Mouse (Mus musculus) gastrocnemius, postnatal 10 days (tissue): ENCODE data around the gene Ntm. TPM values are rescaled to one million over a fixed set of nuclear protein-coding genes. Genes with fewer than 3 reads are reported as not detected.

Experiments
- DNase-seq: peaks from one replicate; pipeline ENCODE4 v3.0.0; 2021; ENCODE audit warnings: mixed read lengths
- total RNA-seq, 2 experiments: library from RNA; stranded (reverse); gene quantifications; 2 replicates each; pipeline ENCODE4 v1.2.3; 2021

The Ntm gene
- total RNA-seq, 2 experiments from 2014 or later: 4.7 to 5.4 TPM

DNA sequence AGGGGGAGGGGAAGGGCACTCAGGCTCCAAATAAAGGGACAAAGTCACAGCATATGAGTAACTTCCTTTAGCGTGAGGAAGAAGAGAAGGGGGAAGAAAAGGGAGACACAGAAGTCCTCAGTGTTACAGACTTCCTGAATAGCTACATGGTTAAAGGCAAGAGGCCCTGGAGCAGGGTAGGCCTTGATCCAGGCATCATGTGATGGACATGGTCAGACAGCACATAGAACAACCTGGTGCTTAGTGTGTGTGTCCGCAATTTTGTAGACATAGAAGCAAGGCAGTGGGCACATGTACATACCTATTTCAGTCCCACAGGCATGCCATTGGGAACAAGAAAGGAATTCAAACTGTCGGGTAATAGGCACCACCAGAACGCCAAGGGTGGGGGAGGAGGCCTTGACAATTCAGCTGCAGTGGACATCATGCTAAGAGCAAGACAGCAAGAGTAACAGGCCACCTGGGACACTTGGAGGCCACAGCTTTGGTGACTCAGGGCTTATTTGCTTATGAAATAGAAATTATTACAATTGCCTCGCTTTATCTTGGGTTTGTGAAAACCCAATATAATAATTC lies 832.1 kb downstream of the Ntm start:
- no peak for DNase-seq

DNA sequence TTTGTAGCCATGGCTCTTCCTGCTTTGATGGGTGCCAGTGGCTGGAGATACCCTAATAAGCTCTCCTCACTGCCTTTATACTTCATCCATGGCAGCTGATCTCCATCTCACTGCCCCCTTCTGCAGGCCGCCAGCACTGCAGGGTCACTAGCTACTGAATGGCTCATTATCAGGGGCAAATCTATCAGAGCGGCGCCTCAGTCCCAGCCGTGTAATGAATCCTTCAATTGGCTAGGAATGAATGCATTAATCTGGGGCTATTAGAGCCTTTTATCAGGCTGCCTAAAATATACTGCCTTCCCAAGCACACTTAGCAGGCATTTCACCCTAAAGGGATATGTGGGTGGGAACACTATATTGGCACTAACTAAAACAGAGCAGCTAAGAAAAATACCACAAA lies 832.6 kb downstream of the Ntm start:
- no peak for DNase-seq

DNA sequence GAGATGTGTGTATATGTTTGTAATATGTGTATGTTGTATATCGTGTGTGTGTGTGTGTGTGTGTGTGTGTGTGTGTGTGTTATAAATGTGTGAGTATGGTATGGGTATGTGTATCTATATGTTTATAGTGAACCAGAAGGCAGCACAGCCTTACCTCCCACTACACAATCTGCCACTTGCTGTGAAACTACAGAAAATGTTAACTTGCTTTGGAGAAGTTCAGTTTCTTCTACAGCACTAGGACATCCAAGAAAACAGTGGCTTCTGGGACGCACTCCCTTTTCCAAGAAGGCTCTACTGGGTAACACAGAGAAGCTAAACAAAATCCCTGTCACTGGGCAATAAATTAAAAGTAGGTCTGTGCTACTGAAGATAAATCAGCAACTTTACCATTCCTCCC lies 834.5 kb downstream of the Ntm start:
- DNase-seq: no peak

DNA sequence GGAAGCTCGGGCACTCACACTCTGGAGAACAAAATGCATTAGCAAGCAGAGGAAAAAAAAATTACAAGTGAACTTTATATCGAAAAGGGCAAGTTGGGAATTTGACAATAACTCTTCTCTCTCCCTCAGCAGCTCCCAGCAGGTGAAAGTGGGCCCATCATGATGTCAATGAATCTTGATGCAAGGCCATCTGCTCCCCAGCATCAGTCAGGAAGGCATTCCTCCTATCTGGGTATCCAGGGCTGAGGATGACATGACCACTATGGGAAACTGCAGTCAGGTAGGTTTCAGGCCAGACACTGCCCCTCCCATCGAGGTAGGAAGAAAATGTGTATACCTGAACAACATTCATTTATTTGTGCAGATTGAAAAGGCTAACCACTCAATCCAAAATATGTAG lies 838.5 kb downstream of the Ntm start:
- DNase-seq: no peak

DNA sequence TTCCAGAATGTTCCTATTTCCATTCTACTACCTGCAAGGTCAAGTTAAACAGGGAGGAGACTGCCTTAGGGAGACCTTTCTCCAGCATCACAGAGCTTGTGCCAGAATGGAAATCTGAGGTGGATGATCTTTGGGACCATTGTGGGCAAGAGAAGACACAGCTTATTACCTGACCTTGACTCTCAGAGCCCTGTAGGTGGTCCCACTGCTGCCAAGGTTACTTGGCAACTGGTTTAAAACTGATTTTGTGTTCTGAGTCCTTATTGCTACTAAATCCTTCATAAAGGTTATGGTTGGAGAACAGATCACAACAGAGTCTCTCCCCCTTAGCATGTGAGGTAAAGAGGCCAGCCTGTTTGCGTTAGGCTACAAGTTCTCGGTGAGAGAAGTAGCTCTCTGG lies 839.1 kb downstream of the Ntm start:
- DNase-seq: no peak

DNA sequence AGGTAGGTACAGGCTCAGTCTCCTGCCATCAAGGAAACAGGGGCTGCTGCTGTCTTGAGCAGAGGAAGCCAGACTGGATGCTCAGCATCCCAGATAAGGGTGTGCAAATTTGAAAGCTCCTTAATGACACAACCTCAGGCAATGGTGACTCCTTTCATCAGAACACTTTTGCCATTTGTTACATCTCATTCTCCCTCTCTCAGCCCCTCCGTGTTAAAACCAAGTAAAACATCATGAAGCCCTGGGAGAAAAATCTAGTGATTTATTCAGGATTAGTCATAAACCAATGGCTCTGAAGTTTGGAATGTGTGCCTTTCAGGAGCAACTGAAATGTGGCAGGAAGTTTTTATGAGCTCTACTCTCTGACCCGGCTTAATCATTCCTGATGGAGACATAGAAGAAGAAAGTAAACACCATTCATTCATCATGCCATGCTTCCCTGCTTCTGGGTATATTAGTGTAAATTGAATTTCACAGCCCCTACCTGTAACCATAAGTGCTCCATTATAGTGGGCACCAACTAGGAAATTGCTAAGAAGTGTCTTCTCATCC lies 845.3 kb downstream of the Ntm start:
- no peak for DNase-seq

DNA sequence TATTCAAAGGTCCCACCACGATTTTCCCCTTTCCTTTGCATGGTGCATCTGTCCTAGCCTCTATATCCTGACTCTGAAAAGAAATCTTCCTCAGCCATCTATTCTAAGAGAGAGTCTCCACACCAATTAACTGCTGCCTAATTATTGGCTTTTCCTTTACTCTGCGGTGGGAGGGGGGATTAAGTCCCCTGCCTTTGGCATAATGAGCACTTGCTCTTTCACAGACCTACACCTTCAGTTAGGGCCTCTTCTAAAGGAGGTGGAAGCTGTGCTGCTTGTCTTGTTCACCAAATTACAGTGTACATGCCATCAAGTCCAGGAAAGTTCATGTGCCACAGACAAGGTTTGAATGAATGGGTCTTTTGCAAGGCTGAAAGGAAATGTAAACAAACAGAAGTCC lies 847.6 kb downstream of the Ntm start:
- no peak for DNase-seq

DNA sequence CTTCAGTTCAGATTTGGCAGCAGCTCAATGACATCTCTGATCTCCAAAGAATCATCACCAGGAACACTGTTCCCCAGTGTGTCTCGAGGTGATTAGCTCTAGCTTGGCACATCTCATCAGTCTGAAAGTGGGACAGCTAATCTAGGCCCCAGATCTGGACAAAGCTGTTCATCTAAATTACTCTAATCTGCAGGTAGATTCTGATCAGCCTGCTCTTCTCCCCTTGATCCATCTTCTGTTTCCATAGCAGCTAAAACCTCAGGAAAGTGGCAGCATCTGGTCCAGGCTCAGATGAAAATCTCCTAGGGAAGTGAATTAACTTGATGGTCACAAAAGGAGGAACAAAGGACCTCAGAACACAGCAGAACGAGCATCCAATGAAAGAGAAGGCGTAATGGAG lies 856.2 kb downstream of the Ntm start:
- no peak for DNase-seq

DNA sequence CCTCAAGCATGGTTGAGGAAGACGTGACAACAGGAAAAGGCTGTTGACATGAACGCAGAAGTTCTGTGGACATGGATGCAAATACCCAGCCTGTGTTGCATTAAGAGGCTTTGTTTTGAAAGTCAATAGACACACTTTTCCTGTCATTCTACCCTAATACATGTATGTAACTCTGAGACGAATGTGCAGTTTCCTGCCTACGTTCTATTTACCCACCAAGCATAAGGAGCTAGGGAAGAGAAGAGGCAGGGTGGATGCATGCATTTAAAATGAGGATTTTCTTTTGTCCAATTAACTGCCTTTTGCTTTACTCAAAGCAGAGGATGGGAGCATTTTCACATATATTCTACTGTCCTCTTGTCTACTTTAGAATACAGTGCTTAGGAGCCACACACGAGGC lies 858.5 kb downstream of the Ntm start:
- no peak for DNase-seq

DNA sequence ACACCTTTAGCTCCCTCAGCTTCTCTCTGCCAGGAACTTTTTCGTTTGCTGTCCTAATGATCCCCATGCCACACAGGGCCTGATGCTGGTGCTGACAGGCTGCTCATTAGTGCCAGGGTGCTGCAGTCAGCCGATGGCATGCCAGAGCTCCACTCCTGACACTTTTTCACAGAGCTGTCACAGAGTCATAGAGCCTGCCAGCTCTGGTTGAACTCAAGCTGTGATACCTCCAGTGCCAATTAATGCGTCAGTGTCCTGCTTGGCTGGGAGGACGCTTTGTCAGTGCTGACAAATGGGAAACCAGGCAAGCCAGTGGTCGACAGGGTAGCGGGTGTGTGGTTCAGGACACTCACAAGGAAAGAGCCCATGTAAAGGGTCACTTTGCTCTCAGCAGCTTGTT lies 858.9 kb downstream of the Ntm start:
- no peak for DNase-seq

DNA sequence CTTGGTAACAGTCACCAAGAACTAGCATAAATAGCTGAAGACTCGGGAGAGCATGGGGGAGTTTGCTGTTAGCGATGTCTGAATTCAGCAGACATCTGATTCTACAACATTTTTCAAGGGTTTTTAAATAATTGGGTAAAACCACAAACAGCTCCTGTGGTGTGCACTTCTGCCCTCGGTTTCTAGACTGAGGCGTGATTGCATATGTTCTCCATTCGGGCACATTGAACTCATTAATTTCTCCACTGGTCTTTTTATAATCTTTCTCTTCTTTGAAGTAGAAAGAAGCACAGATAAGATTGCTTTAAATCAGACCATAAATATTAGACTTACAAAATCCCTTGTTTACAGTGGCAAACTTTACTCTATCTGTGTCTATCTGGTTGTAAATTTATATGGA lies 862.3 kb downstream of the Ntm start:
- DNase-seq: no peak

DNA sequence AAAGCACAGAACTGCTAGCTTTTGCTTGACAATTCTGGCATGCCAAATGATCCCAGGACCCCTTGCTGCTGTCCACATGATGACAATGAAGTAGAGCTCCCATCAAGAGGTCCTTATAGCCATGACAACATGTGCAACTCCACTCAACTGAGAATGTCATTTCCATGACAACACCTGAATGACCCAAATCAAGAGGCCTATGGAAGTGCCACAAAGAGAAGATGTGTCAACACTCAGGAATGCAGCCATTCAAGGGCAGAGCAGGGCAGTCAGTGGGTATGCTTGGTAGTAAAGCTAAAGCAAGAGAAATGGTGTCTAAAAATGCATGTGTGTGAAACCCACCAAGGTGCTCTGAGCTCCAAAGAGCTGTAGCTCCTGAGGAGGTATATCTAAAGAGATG lies 870.5 kb downstream of the Ntm start:
- no peak for DNase-seq

DNA sequence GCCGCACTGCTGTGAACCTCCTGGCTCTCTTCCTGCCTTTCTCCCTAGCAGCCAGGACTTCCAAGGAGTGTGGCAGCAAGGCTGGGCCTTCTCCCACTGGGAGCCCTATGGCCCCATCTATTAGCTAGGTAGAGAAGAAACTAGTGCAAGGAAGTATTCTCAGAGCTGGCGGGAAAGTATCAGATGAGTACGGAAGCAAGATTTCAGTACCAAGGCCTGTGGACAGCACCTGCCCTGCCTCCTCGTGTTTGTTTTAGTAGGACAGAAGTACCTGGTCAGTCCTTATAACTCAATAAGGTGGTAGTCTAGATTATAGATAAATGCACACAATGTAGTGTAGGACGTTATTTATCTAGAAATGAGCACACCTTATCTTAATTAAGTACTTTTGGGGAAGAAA lies 874.3 kb downstream of the Ntm start:
- DNase-seq: no peak

DNA sequence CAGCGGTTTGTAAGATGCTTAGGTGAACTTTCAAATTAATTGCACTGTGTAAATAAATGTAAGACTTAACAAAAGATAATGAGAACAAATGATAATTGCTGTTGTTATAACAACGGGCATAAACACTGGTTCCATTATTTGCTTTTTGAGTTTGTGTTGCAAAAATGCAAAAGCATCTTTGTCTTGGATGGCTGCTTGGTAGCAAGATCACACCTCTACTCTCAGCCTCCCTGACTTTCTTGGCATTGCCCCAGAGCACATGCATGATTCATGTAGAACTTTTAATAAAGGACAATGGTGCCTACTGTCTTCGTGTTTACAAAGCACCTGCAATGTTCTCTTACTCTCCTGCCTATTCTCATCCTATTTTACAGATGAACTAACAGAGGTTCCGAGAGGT lies 875.3 kb downstream of the Ntm start:
- DNase-seq: no peak

DNA sequence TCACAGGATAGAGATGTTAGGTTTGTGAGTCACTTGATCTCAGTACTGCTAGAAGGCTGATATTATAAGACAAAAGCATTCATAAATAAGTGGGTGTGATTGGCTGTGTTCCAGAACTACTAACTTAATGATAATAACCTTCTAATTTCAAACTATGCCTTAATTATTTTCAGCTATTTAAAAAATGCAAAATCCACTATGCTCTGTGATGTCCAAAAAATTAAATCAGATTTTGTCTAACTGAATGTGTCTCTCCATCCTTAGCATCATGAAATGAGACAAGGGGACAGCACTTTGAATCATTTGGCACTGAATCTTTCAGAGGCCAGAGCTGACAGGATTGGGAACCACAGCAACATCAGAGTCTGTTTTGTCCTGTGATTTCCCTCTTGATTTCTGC lies 875.8 kb downstream of the Ntm start:
- DNase-seq: no peak

DNA sequence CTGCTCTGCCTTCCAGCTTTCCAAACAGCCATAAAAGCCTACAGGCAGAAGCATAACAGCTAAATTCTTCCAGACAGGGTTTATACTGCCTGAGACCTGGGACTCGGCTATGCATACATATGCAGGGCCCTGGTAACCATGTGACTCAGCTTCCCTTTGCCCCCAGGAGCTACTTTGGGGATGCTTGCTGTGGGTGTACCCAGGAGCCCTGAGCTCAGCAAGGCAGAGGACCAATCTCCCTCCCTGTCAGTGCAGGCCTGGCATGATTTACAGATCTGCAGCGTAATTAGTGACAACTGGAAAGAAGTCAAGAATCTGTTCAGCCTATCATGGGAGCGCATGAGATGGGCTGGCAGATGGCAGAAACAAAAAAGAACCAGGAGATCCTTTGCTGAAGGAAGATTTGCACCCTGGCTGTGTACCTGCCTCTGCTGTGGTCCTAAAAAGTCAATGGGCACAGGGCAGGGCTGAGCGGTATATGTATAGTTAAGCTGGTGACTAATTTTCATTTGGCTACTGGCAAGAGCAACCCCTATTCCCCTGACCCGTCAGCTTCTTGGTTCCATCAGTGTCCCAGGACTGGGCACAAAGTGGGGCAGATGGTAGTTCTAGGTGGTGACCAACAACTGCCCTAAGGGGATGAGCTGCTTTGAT lies 886.9 kb downstream of the Ntm start:
- DNase-seq: no peak

DNA sequence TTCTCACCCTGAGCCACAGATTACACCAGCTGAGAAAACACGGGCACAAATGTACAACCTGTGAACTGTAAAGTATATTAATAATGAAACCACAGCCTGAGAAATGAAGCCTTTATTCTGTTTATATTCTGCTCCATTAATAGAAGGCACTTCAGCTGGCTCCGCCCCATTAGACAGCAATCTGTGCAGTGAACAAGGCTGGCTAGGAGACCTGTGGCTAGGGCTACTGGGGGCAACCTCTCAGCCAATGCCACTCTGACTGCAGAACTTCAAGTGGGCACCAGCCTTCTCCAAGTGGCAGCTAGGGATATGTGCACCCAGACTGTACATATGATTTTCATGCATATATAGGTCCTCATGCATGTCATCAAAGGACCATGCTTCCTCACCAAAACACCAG lies 887.7 kb downstream of the Ntm start:
- DNase-seq: no peak

DNA sequence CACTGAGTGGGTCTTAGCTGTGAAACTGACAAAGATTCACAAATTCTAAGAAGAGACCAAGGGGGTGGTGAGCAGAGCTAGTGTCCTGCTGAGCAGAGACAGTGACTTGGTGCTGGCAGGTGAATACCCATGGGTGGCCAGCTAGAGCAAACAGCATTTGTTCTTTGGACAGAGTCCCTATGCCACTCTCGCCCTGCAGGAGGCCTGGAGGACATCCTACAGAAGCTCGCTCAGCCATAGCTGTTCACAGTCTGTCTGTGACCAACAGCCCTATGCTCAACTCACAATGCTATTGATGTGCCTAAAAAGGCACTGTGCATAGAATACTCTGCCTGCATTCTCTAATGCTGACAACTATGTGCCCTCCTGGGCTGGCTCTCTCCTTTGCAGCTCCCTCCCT lies 888.4 kb downstream of the Ntm start:
- no peak for DNase-seq

DNA sequence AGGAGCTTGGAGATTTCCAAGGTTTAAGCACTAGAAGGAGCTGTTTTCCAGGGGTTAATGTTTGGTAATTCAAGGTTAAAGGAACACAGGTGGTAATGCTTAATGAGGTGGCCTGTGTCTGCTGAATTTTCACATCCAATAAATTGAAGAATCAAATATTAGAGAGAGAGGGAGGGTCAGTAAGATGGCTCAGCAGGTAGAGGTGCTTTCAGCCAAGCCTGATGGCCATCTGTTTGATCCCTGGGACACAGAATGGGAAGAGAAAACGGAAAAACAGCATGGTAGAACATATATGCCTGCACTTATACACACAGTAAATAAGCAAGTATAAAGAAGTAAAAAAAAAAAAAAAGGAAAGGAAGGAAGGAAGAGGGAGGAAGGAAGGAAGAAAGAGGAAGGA lies 890.9 kb downstream of the Ntm start:
- DNase-seq: no peak

DNA sequence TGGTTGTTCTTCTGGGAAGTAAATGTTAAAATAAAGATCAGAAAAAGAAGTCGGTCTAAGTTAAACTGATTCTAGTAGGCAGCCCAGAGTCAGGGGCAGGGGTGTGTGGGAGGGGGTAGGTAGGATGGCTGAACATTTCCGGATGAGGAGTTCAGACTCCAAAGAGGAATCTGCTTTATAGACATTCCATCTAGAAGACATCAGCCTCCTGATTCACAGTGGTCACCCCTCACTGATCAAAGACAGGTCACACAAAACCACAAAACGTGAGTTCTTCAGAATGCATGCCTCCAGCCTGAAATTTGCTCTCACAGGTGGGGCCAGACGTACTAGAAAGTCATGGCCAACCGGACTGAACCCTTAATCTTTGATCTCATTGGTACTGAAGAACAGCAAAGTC lies 895.4 kb downstream of the Ntm start:
- no peak for DNase-seq

DNA sequence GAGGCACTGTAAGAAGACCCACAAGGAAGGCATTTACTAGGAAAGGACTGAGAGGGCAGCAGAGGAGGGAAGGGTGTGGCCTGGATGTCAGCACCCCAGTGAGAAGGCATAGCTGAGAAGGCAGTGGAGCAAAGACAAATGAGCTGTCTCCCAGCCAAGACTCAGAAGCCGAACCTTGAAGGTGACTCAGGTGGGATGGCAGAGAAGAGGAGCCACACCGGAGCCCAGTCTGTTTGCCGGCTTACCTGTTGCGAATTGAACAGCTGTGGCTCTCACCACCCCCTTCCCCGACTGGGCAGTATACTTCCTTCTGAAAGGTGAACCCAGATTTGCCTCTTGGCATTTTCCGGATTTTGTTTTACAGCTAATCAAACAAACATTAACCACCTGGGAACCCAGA lies 902.6 kb downstream of the Ntm start:
- no peak for DNase-seq

DNA sequence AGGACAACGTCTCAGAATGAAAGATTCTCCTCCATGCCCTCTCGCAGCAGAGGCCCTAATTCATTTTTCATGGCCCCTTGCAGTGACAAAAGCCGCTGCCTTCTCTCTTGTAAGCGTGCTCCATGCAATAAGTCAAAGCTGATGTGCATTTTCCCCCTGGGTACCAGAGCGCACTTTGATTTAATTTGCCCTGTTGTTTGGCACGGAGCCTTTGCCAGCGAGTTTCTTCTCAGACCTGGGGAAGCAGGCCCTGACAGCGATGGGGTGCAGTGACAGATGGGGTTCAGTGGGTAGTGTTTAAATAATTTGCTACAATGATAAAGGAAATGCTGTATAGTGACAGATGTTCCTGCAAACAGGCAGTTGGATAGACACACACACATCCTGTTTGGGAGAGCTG lies 904.1 kb downstream of the Ntm start:
- no peak for DNase-seq

DNA sequence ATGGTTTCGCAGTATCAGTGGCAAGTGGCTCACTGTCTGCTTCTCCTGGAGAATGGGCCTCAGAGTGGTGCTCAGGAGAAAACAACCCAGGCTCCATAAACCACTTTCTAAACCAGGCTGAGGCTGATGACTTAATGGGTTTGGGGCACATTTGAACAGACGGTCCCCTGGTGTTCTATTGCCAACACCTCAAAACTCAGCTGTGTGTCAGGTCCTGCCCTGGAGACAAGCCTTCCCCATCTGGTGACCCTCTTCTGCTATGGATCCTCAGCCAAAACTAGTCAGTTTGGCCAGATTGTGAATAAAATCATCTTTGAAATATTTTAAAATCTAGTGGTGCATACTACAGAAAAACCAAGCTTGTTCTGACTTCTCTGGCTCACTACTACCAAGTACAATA lies 907.3 kb downstream of the Ntm start:
- DNase-seq: no peak

DNA sequence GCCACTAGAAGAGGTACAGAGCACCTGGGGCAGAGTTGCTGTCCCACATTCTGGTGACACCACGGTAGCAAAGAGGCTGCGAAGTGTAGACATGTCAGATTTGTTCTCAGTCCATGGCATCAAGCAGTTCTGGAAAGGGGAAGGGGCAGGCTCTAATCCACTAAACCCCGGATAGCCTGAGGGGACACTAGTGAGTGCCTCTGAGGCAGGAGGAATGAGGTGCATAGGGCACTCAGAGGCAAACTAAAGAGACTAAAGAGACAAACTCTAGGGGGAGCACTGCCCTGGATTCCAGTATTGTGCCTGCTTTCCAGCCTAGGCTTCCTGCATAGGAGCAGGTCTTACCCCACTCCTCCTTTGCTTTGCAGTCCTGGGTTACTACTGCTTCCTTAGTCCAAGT lies 926.5 kb downstream of the Ntm start:
- DNase-seq: no peak

DNA sequence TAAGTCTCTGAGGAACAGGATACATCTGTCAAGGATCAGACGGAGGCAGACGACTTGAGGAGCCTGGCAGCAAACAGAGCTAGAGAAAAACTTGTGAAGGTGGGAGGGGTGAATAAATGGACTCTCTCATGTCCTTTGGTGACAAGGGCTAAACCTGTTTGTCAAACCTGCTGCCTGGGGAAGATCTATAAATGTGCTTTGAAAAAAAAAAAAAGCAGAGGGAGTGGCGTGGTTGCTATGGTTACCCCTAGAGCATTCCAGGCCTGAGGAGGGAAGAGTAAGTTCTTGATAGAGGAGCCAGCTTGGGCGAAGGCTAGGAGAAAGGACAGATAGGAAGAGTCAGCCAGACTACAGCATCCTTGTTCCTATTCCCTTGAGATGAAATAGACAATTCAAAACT lies 926.9 kb downstream of the Ntm start:
- no peak for DNase-seq
